Mouse (Mus musculus): Measurements from ENCODE around the gene Rbm5. TPM values are rescaled to one million over a fixed set of nuclear protein-coding genes. Genes with fewer than 3 reads are reported as not detected.

The Rbm5 gene
- polyA plus RNA-seq, 1 experiment from 2014 or later: 210 TPM

DNA sequence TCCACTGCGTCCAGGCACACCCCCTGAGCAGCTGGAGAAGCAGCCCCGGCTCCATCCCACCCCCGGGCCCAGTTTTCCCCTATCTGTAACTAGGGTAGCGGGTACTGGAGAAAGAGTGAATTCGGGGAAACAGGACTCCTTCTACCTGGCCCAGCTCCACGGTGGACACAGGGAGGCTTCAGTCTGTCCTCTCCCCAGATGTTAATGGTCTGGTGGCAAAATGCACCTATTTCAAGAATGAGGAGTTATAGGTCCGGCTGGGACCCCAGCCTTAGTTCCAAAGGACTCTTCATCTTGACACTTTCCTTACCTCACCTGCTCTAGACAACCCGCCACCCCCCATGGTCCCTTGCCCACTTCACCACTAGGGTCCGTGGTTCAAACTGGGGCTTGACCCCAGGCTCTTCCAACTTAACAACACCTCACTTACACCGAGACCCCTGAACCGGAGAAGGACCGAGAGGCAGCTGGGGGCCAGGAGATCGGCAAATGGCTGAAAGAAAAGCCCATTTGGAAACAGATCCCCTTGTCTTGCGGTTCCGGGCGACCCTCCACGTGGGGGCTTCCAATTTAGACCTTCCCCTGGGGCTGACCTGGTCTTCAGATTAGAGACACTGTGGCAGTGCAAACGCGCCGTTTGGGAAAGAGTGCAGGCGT lies 62.2 kb downstream of the Rbm5 start:
- H3K4me2 ChIP-seq (ENCODE audit: low read length): peak overlapping the region; percentile 95
- H3K9me3 ChIP-seq (ENCODE audit: control insufficient read depth, low read length): no peaks in the 10 kb centered on the region
- H3K4me1 ChIP-seq (ENCODE audit: control insufficient read depth, insufficient read depth, low read depth, low read length): peaks cover 40% of the 10 kb centered on the region
- peak overlapping the region; percentile 79 for H3K27ac ChIP-seq (ENCODE audit: low read depth, low read length)
- no peak for ATAC-seq
- H3K9ac ChIP-seq (ENCODE audit: low read depth, low read length): peak overlapping the region; percentile 93
- H3K27me3 ChIP-seq (replicated peaks; ENCODE audit: control insufficient read depth, insufficient read depth, low read length): no peaks in the 10 kb centered on the region
- H3K4me3 ChIP-seq (ENCODE audit: low read length): peak overlapping the region; percentile 83
- 4% methylated on average over 21 of the region's 21 CpGs for WGBS
- no peaks in the 10 kb centered on the region for H3K36me3 ChIP-seq (ENCODE audit: control insufficient read depth, insufficient read depth, low read length)

DNA sequence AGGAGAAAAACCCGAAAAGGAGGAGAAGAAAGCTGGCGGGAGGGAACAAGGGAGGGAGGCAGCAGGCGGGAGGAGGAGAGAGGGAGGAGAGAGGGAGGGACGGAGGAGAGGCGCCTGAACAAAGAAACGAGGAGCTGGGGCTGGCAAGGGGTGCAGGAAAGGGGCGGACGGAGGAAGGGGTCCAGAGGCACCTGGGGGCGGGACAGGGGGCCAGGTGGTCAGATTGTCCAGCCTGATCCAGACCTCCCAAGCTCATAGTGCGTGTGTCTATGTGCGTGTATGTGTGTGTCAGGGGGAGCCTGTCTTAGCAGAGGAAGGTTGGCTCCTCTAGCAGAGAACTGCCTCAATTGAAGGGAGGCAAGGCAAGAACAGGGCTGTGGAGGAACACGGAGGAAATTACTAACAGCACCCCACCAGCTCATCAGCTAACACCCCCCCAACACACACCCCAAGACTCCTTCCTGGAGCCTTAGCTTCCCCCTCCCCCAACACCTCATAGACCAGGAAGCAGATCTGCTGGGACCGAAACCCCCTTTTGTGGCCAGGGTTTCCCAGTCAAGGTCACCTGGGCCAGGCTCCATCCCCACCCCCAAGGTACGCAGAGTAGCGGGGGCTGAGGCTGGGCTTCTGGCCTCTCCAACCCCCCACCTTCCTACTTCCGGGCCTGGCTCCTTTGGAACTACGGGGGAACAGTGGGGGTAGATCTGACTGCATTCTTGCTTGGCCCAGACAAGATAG lies 62.9 kb downstream of the Rbm5 start:
- Histone ChIP-seq H3K4me3 (ENCODE audit: low read length) (peak overlapping the region; percentile 83), H3K4me2 (ENCODE audit: low read length) (peak overlapping the region; percentile 95), H3K27ac (ENCODE audit: low read depth, low read length) (peak overlapping the region; percentile 79), H3K9ac (ENCODE audit: low read depth, low read length) (peak overlapping the region; percentile 93), H3K4me1 (ENCODE audit: control insufficient read depth, insufficient read depth, low read depth, low read length) (peaks cover 43% of the 10 kb centered on the region), H3K27me3 (replicated peaks; ENCODE audit: control insufficient read depth, insufficient read depth, low read length) (no peaks in the 10 kb centered on the region), H3K36me3 (ENCODE audit: control insufficient read depth, insufficient read depth, low read length) (no peaks in the 10 kb centered on the region), H3K9me3 (ENCODE audit: control insufficient read depth, low read length) (no peaks in the 10 kb centered on the region)
- WGBS: 3% methylated on average over 17 of the region's 17 CpGs
- peak; percentile 16; the same call in 1 of the 2 replicates for ATAC-seq

DNA sequence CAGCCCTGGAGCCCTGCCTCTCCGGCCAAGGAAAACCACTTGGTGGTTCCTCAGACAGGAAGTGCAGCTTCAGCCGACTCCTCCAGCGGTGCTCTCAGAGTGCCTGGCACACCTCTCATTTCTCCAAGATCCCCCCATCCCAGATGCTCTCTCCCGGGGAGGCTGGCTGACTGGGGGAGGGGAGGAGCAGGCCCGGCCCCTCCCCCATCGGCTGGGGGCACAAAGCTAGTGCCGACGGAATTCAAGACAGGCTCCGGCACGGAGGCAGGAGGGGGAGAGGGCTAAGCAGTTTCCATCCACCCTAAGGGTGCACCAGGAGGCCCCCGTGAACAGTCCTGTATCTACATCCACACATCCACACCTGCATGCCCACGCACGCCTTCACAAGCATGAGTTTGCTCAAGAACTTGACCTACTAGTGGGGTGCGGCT lies 64.0 kb downstream of the Rbm5 start:
- Histone ChIP-seq H3K9ac (ENCODE audit: low read depth, low read length) (peak overlapping the region; percentile 93), H3K9me3 (ENCODE audit: control insufficient read depth, low read length) (no peaks in the 10 kb centered on the region), H3K27me3 (replicated peaks; ENCODE audit: control insufficient read depth, insufficient read depth, low read length) (no peaks in the 10 kb centered on the region), H3K27ac (ENCODE audit: low read depth, low read length) (peak overlapping the region; percentile 79), H3K4me3 (ENCODE audit: low read length) (peak overlapping the region; percentile 83), H3K36me3 (ENCODE audit: control insufficient read depth, insufficient read depth, low read length) (no peaks in the 10 kb centered on the region), H3K4me2 (ENCODE audit: low read length) (peak overlapping the region; percentile 95), H3K4me1 (ENCODE audit: control insufficient read depth, insufficient read depth, low read depth, low read length) (peaks cover 48% of the 10 kb centered on the region)
- 3% methylated on average over 14 of the region's 14 CpGs for WGBS
- no peak for ATAC-seq

DNA sequence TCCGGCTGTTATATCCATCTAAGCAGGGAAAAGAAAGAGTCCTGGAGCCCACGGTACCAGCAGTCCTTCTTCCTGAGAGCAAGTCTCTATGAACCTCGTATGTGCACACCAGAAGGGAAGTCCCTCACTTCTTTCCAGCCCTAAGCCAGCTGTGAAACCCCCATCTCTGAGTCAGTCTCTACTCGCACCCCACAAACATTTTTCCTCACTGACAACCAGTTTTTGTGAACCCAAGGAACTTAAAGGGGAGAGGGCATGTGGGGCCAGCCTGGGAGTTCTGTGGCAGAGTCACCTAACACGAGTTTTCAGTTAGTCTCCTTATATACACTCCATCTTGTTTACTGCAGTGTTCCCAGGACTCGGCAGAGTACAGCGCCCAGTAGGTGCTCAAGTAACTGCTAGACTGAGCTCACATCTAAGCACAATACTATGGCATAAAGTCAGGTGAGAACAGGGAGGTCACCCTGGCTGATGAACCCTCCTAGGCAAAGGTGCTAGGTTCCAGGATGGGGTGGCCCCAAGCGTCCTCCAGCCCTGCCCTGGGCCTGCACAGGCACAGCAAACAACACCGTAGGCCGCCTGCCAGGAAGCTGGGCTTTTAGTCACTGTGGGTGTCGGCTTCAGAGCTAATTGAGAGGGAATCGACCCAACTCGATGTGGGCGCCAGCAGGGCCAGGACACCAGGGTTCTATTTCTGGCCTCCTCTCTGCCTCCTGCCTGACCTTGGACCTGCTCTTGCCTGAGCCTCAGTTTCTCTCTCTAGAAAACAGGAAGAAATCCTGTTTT lies 67.3 kb downstream of the Rbm5 start:
- no peak overlapping the region for H3K4me2 ChIP-seq (ENCODE audit: low read length)
- H3K4me1 ChIP-seq (ENCODE audit: control insufficient read depth, insufficient read depth, low read depth, low read length): peaks cover 64% of the 10 kb centered on the region
- no peak for ATAC-seq
- WGBS: 56% methylated on average over 14 of the region's 14 CpGs
- H3K9ac ChIP-seq (ENCODE audit: low read depth, low read length): no peak overlapping the region
- no peaks in the 10 kb centered on the region for H3K27me3 ChIP-seq (replicated peaks; ENCODE audit: control insufficient read depth, insufficient read depth, low read length)
- H3K4me3 ChIP-seq (ENCODE audit: low read length): no peak overlapping the region
- no peaks in the 10 kb centered on the region for H3K36me3 ChIP-seq (ENCODE audit: control insufficient read depth, insufficient read depth, low read length)
- H3K9me3 ChIP-seq (ENCODE audit: control insufficient read depth, low read length): no peaks in the 10 kb centered on the region
- H3K27ac ChIP-seq (ENCODE audit: low read depth, low read length): peak overlapping the region; percentile 24; the same call in 1 of the 2 replicates

DNA sequence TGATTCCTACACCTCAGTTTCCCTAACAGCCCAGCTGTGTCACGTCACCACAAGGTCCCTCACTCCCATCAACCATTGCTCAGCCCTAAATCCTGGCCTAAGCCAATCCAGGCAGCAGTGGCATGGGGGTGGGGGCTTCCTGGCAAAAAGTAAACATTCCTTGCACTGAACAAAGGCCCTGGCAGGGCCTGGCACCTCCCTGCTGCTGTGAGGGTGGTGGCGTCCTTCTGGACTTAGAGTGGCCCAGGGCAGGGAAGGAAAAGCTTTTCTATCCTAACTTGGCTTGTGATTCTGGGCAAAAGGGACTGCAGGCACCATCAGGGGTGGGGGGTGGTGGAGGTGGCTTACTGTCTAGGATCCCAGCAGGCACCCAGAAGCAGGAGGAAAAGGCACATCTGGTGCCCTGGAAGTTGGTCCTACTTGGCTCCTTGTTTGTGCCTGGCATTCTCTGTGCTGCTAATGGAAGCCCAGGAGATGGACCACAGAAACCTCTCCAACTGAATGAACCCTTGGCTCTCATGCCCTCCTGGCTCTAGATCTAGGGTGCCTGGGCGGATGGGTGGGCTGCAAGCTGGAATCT lies 68.1 kb downstream of the Rbm5 start:
- no peaks in the 10 kb centered on the region for H3K36me3 ChIP-seq (ENCODE audit: control insufficient read depth, insufficient read depth, low read length)

DNA sequence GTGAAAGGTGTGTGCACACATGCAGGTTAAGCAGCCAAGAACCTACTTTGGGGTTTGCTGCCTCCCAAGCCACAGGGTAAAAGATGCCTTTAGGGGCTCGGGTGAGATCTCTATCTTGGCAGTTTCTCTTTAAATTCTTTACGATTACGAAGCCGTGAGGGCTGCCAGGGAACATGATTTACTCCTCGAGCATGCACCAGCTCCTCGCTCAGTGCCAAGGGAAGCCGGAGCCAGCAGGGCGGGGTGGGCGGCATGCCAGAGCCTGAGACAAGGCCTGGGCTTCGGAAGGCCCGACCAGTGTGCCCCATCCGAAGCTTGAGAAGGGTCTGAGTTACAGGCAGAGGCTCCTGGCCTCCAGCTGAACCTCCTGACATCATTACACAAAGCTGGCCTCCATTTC lies 69.2 kb downstream of the Rbm5 start:
- ATAC-seq: peak; percentile 59
- no peak overlapping the region for H3K4me2 ChIP-seq (ENCODE audit: low read length)
- no peak overlapping the region for H3K4me3 ChIP-seq (ENCODE audit: low read length)
- peak overlapping the region; percentile 35; the same call in 1 of the 2 replicates for H3K27ac ChIP-seq (ENCODE audit: low read depth, low read length)
- no peaks in the 10 kb centered on the region for H3K27me3 ChIP-seq (replicated peaks; ENCODE audit: control insufficient read depth, insufficient read depth, low read length)
- H3K4me1 ChIP-seq (ENCODE audit: control insufficient read depth, insufficient read depth, low read depth, low read length): peaks cover 64% of the 10 kb centered on the region
- no peak overlapping the region for H3K9ac ChIP-seq (ENCODE audit: low read depth, low read length)
- no peaks in the 10 kb centered on the region for H3K36me3 ChIP-seq (ENCODE audit: control insufficient read depth, insufficient read depth, low read length)
- no peaks in the 10 kb centered on the region for H3K9me3 ChIP-seq (ENCODE audit: control insufficient read depth, low read length)
- 40% methylated on average over 12 of the region's 12 CpGs for WGBS

More for the DNA sequence above, 68.1 kb downstream of the Rbm5 start:
- peak overlapping the region; percentile 24; the same call in 1 of the 2 replicates for H3K27ac ChIP-seq (ENCODE audit: low read depth, low read length)
- ATAC-seq: peak; percentile 22; the same call in 1 of the 2 replicates
- H3K9ac ChIP-seq (ENCODE audit: low read depth, low read length): no peak overlapping the region
- no peak overlapping the region for H3K4me2 ChIP-seq (ENCODE audit: low read length)
- no peaks in the 10 kb centered on the region for H3K27me3 ChIP-seq (replicated peaks; ENCODE audit: control insufficient read depth, insufficient read depth, low read length)
- 62% methylated on average over 3 of the region's 3 CpGs for WGBS
- H3K9me3 ChIP-seq (ENCODE audit: control insufficient read depth, low read length): no peaks in the 10 kb centered on the region
- peaks cover 64% of the 10 kb centered on the region for H3K4me1 ChIP-seq (ENCODE audit: control insufficient read depth, insufficient read depth, low read depth, low read length)
- no peak overlapping the region for H3K4me3 ChIP-seq (ENCODE audit: low read length)

DNA sequence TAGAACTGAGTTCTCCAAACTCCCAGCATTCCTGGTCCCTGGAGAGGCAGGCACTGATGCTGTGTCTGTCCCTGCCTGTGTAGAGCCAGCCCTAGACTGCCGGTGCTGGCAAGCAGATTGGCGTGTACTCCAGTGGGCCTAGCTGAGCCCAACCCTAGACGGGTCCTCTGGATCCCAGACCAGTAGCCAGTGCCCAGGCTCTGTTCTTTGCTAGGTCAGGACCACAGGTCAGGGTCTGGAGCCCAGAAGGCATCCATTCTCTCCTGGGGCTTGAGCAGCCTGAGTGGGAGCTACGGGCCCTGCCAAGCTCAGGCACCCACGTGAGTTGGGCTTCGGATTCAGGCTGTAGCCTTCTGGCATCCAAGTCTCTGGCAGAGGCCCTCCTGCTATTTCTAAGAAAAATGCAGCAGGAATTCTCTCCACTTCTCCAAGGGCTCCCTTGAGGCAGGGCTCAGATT lies 70.7 kb downstream of the Rbm5 start:
- no peak overlapping the region for H3K4me3 ChIP-seq (ENCODE audit: low read length)
- no peak overlapping the region for H3K4me2 ChIP-seq (ENCODE audit: low read length)
- no peaks in the 10 kb centered on the region for H3K36me3 ChIP-seq (ENCODE audit: control insufficient read depth, insufficient read depth, low read length)
- ATAC-seq: peak; percentile 58; the same call in 1 of the 2 replicates
- H3K4me1 ChIP-seq (ENCODE audit: control insufficient read depth, insufficient read depth, low read depth, low read length): peaks cover 61% of the 10 kb centered on the region
- H3K27me3 ChIP-seq (replicated peaks; ENCODE audit: control insufficient read depth, insufficient read depth, low read length): no peaks in the 10 kb centered on the region
- WGBS: 18% methylated on average over 6 of the region's 6 CpGs
- H3K9me3 ChIP-seq (ENCODE audit: control insufficient read depth, low read length): no peaks in the 10 kb centered on the region
- 0 out of 2 replicates have a peak overlapping the region, but pooled peaks have one; percentile 18 for H3K9ac ChIP-seq (ENCODE audit: low read depth, low read length)
- H3K27ac ChIP-seq (ENCODE audit: low read depth, low read length): peak overlapping the region; percentile 32

DNA sequence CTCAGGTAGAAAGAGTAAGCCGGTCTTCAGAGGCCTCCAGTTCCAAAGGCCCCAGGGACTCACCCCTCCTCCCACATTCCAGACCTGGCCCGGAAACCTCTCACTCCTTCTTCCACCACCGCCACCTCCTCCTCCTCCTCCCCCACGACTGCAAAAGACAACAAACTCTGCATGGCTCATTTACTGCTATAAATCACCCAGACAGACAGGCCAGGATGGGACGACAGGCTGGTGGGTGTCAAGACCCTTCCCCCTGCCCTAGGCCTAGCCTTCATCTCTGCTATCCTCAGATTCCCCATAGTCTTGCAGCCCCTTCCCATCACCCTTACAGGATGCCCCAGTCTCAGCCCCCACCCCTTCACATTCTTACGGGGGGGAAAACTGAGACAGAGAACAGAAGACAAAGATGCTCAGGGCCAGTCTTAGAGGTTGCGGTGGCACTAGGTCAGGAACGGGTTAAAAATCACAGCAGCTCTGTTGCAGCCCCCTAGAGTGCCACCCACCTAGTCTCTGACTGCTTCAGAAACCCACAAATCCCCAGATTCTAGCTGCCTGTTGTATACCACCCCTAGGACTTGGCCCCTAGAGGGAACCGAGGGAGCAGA lies 71.3 kb downstream of the Rbm5 start:
- peak overlapping the region; percentile 32; the same call in 1 of the 2 replicates for H3K27ac ChIP-seq (ENCODE audit: low read depth, low read length)
- WGBS: 12% methylated on average over 9 of the region's 9 CpGs
- H3K4me1 ChIP-seq (ENCODE audit: control insufficient read depth, insufficient read depth, low read depth, low read length): peaks cover 61% of the 10 kb centered on the region
- H3K9me3 ChIP-seq (ENCODE audit: control insufficient read depth, low read length): no peaks in the 10 kb centered on the region
- H3K4me3 ChIP-seq (ENCODE audit: low read length): no peak overlapping the region
- no peak overlapping the region for H3K4me2 ChIP-seq (ENCODE audit: low read length)
- no peaks in the 10 kb centered on the region for H3K27me3 ChIP-seq (replicated peaks; ENCODE audit: control insufficient read depth, insufficient read depth, low read length)
- no peak overlapping the region for H3K9ac ChIP-seq (ENCODE audit: low read depth, low read length)
- ATAC-seq: no peak
- no peaks in the 10 kb centered on the region for H3K36me3 ChIP-seq (ENCODE audit: control insufficient read depth, insufficient read depth, low read length)
